Mouse (Mus musculus) retina, postnatal 7 days (tissue): Measurements from ENCODE around the gene Itpkc.

ENCODE experiments used
- DNase-seq: peaks from one replicate; pipeline ENCODE4 v3.0.0-alpha.2; 2012; ENCODE audit warnings: low read depth, low spot score

The Itpkc gene

GRCm38 (mm10) chr7:27165007-27165655 lies 63.3 kb downstream of the Itpkc start:
- no peak for DNase-seq

GRCm38 (mm10) chr7:27164112-27164947 lies 64.1 kb downstream of the Itpkc start:
- DNase-seq, result no peak

- DNase-seq, result no peak
Measured at GRCm38 (mm10) chr7:27163450-27163805, 65.0 kb downstream of the Itpkc start.

- no peak for DNase-seq
Measured at GRCm38 (mm10) chr7:27162780-27163449, 65.5 kb downstream of the Itpkc start.

GRCm38 (mm10) chr7:27161744-27162143 lies 66.7 kb downstream of the Itpkc start:
- no peak for DNase-seq

GRCm38 (mm10) chr7:27160921-27161320 lies 67.5 kb downstream of the Itpkc start:
- no peak for DNase-seq

GRCm38 (mm10) chr7:27159882-27160281 lies 68.6 kb downstream of the Itpkc start:
- peak; percentile 74 for DNase-seq

GRCm38 (mm10) chr7:27159256-27159655 lies 69.2 kb downstream of the Itpkc start:
- no peak for DNase-seq

- DNase-seq, result no peak
Measured at GRCm38 (mm10) chr7:27158171-27158570, 70.3 kb downstream of the Itpkc start.
